Mouse (Mus musculus): ENCODE results near the gene Polr3c.

- no peak for TF ChIP-seq CTCF (IDR thresholded peaks at IDR 0.05; ENCODE audit: borderline replicate concordance, control insufficient read depth, extremely low read depth, insufficient read depth, low read length, poor library complexity)
- no peak for TF ChIP-seq POLR2A (IDR thresholded peaks at IDR 0.05; ENCODE audit: control insufficient read depth, extremely low read depth, insufficient read depth, low read length, poor library complexity)
Measured at GRCm38 (mm10) chr3:96714286-96714685, 13.1 kb downstream of the Polr3c start.
